Mouse (Mus musculus) cerebellum, adult 2 months (tissue): ENCODE measurements around the gene Nhp2.

ENCODE experiments used
- CTCF ChIP-seq: fragments of 200-500 bp; IDR thresholded peaks from 2 replicates; pipeline ENCODE4 v1.5.1; 2011; ENCODE audit warnings: low read depth, mild to moderate bottlenecking, control low read depth, low read length, moderate library complexity, borderline replicate concordance; ENCODE audit not compliant: insufficient read depth
- POLR2A ChIP-seq: fragments of 200-500 bp; IDR thresholded peaks from 2 replicates; pipeline ENCODE4 v1.6.1; 2011; ENCODE audit warnings: low read length, control low read depth, borderline replicate concordance; ENCODE audit not compliant: insufficient read depth

GRCm38 (mm10) chr11:51615601-51616000 lies 3.9 kb upstream of the Nhp2 start:
- peak; percentile 69; the same call in 1 of the 2 replicates for TF ChIP-seq POLR2A
- TF ChIP-seq CTCF, result no peak
